Mouse (Mus musculus) embryonic fibroblast, embryonic 13.5 days (primary cell): ENCODE data around the gene Ddx42.

ENCODE experiments used
- CTCF ChIP-seq: IDR thresholded peaks from 2 replicates; pipeline ENCODE4 v1.5.1; 2011; ENCODE audit warnings: mild to moderate bottlenecking, control low read depth, low read length, moderate library complexity, borderline replicate concordance; ENCODE audit not compliant: insufficient read depth
- POLR2A ChIP-seq: IDR thresholded peaks from 2 replicates; pipeline ENCODE4 v1.6.1; 2011; ENCODE audit warnings: low read depth, mild to moderate bottlenecking, control low read depth, low read length, moderate library complexity

DNA sequence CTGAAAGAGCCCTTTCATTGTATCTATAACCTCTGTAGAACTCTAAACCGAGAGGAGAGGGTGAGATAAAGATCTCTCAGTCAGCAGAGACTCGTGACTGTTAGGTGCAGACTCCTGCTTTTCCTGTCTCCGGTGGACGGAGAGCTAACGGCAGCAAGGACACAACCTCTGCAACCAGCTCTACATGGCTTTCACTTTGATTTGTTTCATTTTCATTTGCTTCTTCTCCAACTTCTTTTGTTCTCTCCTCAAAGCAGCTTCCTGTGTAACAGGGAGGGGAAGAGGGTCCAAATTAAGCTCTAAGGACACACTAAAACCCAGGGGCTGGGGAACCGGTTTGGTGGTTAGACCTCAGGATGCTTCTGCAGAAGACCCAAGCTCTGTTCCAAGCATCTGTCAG lies 16.0 kb upstream of the Ddx42 start:
- TF ChIP-seq CTCF (no peak), POLR2A (no peak)
